Mouse (Mus musculus) G1E (cell line): ENCODE data around the gene Akt1s1. TPM values are rescaled to one million over a fixed set of nuclear protein-coding genes. Genes with fewer than 3 reads are reported as not detected.
A peak's percentile ranks its signal among the peaks of the same experiment; 100 is the strongest.

Experiments used
- ATAC-seq: 2 replicates; pipeline ENCODE4 v1.8.0; 2016; ENCODE audit warnings: mild to moderate bottlenecking; ENCODE audit not compliant: insufficient number of reproducible peaks, poor library complexity, low FRiP score, severe bottlenecking; ENCODE audit errors: extremely low read depth
- DNase-seq: peaks from one replicate; pipeline ENCODE4 v3.0.0; 2012; ENCODE audit warnings: low spot score
- H3K27me3 ChIP-seq: 2 replicates; pipeline ENCODE4 v1.6.1; 2012; ENCODE audit warnings: mild to moderate bottlenecking, low read length, inconsistent platforms; ENCODE audit not compliant: insufficient read depth
- H3K36me3 ChIP-seq: replicated peaks from 2 replicates; pipeline ENCODE3; 2012; ENCODE audit warnings: mild to moderate bottlenecking, inconsistent platforms
- H3K4me1 ChIP-seq: 2 replicates; pipeline ENCODE4 v1.6.1; 2012; ENCODE audit warnings: low read depth, low read length, inconsistent platforms, mixed read lengths; ENCODE audit not compliant: insufficient read depth
- H3K4me3 ChIP-seq: 2 replicates; pipeline ENCODE4 v1.5.1; 2012; ENCODE audit warnings: low read depth, mild to moderate bottlenecking, inconsistent platforms, low read length, moderate library complexity, mixed read lengths
- H3K9me3 ChIP-seq: replicated peaks from 2 replicates; pipeline ENCODE4 v1.6.1; 2012; ENCODE audit warnings: inconsistent platforms
- CTCF ChIP-seq: IDR thresholded peaks from 2 replicates; pipeline ENCODE4 v1.5.1; 2012; ENCODE audit warnings: low read depth, low read length, inconsistent platforms, mixed read lengths
- GATA1 ChIP-seq: IDR thresholded peaks from 2 replicates; pipeline ENCODE4 v1.6.1; 2012; ENCODE audit warnings: borderline replicate concordance, low read length, inconsistent platforms, mixed read lengths
- GATA2 ChIP-seq: IDR thresholded peaks from 2 replicates; pipeline ENCODE4 v1.6.1; 2012; ENCODE audit warnings: low read depth, low read length, inconsistent platforms, borderline replicate concordance
- POLR2AphosphoS5 ChIP-seq: IDR thresholded peaks from 2 replicates; pipeline ENCODE4 v1.6.1; 2012; ENCODE audit warnings: low read depth, low read length, inconsistent platforms; ENCODE audit not compliant: insufficient replicate concordance
- TAL1 ChIP-seq: conservative IDR thresholded peaks from 2 replicates; pipeline ENCODE4 v1.6.1; 2012; ENCODE audit warnings: low read depth, low read length, inconsistent platforms, mixed read lengths
- polyA plus RNA-seq: library from polyadenylated mRNA; stranded (reverse); fragments of >175 nt; gene quantifications from 2 replicates; pipeline ENCODE4 v1.2.3, GENCODE M21; 2012
- total RNA-seq, 2 experiments: library from RNA; stranded (forward) in 1 of 2; stranded (reverse) in 1 of 2; fragments of 200-1000 nt in 1 of 2; fragments of >200 nt in 1 of 2; fragmentation: Nextera tagmentation in 1 of 2; gene quantifications; 2 replicates each; pipeline ENCODE4 v1.2.3; 2014 to 2017

Akt1s1 gene
- total and polyA plus RNA-seq, 3 experiments, result 13.3 to 290 (median 23.7) TPM

DNA sequence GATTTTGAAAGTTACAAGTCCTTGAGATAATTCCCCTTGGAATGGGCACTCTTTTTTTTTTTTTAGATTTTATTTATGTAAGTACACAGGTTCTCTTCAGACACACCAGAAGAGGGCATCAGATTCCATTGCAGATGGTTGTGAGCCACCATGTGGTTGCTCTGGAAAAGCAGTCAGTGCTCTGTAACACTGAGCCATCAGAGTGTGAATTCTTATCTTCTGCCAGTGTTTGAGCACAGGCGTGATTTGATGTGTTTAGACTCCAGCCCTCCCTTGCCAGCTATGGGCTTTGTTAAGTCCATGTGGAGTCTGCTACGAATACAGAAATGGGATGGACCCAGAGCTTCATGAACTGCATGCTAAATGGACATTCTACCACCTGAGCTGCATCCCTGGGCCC lies 30.6 kb upstream of the Akt1s1 start:
- peaks cover 82% of the 10 kb centered on the region for H3K36me3 ChIP-seq
- peaks cover 68% of the 10 kb centered on the region for H3K4me1 ChIP-seq
- H3K27me3 ChIP-seq, result no peaks in the 10 kb centered on the region
- DNase-seq, result no peak
- TF ChIP-seq POLR2AphosphoS5, result no peak
- no peak for ATAC-seq
- no peaks in the 10 kb centered on the region for H3K9me3 ChIP-seq
- H3K4me3 ChIP-seq, result peak overlapping the region; percentile 88

DNA sequence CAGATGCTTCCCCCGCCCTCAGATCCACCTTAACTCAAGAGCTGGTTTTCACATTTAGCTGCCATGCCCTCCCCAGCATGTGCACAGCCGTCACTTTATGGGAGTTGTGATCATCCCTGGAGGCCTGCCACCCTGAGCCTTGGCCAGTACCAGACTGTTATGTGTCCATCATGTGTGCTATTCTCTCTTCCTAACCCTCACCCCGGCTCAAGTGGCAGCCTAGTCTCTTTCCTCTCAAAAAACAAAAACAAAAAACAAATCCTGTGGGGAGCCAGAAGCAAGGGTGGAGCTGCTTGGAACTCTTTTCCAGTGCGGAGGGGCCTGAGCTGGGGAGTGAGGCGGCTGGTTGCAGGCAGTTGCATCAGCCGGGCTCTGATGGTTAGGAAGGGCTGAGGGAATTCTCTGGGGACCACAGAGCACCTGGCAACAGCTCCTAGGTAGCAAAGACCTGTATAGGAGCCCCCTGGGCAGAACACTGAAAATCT lies 30.0 kb upstream of the Akt1s1 start:
- no peak for TF ChIP-seq POLR2AphosphoS5
- no peak for TF ChIP-seq TAL1
- no peak for TF ChIP-seq CTCF
- TF ChIP-seq GATA1, result no peak
- H3K36me3 ChIP-seq, result peaks cover 82% of the 10 kb centered on the region
- ATAC-seq (no peak), DNase-seq (peak; percentile 56)
- no peaks in the 10 kb centered on the region for H3K27me3 ChIP-seq
- peak overlapping the region; percentile 88 for H3K4me3 ChIP-seq
- peaks cover 74% of the 10 kb centered on the region for H3K4me1 ChIP-seq
- H3K9me3 ChIP-seq, result no peaks in the 10 kb centered on the region

DNA sequence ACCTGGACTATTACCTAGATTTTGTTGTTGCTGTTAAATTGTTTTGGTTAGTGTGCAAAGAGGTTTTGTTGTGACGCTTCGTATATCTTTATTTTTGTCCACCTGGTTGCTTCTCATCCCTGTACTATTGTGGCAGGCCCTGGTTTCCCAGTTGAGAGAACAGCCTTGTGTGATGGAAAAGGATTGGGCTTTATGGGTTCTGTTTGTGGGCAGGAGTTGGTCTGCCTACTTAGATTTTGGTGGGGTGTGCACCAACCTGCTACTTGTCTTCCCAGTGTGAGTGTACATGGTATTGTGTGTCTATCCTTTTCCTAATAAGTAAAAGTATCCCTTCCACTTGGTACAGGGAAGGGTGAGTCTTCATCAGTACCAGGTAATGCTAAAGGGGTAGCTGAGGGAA lies 29.4 kb upstream of the Akt1s1 start:
- ATAC-seq (no peak), DNase-seq (no peak)
- TF ChIP-seq GATA2 (no peak), TAL1 (no peak), GATA1 (no peak), POLR2AphosphoS5 (no peak), CTCF (no peak)
- Histone ChIP-seq H3K36me3 (peaks cover 82% of the 10 kb centered on the region), H3K4me1 (peaks cover 75% of the 10 kb centered on the region), H3K9me3 (no peaks in the 10 kb centered on the region), H3K27me3 (no peaks in the 10 kb centered on the region), H3K4me3 (peak overlapping the region; percentile 88)

DNA sequence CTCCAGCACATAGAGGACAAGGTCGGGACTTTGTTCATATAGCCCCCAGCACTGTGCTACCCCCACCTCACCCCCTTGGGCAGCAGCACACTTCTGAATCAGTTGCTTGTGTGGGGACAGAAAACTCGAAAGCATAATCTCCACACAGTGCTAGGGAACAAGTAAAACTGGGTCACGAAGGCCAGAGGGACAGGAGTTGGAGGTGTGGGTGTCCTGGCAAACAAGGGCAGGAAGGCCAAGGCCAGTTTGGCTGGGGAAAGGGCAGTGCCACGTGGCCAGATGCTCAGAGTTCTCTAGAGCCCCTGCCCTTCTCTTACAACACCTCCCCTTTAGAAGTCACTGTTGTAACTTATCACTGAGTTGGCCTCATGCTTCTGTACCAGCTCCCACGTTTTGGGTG lies 28.9 kb upstream of the Akt1s1 start:
- ATAC-seq (no peak), DNase-seq (no peak)
- no peak for TF ChIP-seq GATA2
- TF ChIP-seq POLR2AphosphoS5, result no peak
- no peak for TF ChIP-seq GATA1
- no peak for TF ChIP-seq TAL1
- peaks cover 82% of the 10 kb centered on the region for H3K36me3 ChIP-seq
- peaks cover 75% of the 10 kb centered on the region for H3K4me1 ChIP-seq
- peak overlapping the region; percentile 88; the same call in 1 of the 2 replicates for H3K4me3 ChIP-seq
- no peaks in the 10 kb centered on the region for H3K9me3 ChIP-seq
- H3K27me3 ChIP-seq, result no peaks in the 10 kb centered on the region

DNA sequence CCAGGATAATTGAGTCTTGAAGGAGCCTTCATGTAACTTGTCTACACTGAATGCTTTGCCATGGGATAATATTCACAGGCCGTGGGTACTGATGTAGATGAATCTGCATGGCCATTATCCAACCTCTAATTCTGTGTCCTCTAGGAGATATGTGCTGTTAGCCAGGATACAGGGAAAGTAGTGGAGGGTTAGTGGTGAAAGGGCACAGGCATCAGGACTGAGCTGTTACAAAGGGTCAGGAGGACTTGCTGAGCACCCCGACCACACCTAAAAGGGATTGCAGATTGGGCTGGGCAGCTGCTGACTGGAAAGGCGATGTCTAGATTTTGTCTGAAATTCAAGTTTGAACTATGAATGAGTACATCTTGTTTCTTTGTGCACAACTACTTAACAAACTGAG lies 28.3 kb upstream of the Akt1s1 start:
- DNase-seq (no peak), ATAC-seq (no peak)
- H3K4me3 ChIP-seq, result no peak overlapping the region; the same call in 1 of the 2 replicates
- H3K9me3 ChIP-seq, result no peaks in the 10 kb centered on the region
- H3K36me3 ChIP-seq, result peaks cover 85% of the 10 kb centered on the region
- H3K27me3 ChIP-seq, result no peaks in the 10 kb centered on the region
- TF ChIP-seq GATA1 (no peak), POLR2AphosphoS5 (no peak), TAL1 (no peak)
- H3K4me1 ChIP-seq, result peaks cover 76% of the 10 kb centered on the region

DNA sequence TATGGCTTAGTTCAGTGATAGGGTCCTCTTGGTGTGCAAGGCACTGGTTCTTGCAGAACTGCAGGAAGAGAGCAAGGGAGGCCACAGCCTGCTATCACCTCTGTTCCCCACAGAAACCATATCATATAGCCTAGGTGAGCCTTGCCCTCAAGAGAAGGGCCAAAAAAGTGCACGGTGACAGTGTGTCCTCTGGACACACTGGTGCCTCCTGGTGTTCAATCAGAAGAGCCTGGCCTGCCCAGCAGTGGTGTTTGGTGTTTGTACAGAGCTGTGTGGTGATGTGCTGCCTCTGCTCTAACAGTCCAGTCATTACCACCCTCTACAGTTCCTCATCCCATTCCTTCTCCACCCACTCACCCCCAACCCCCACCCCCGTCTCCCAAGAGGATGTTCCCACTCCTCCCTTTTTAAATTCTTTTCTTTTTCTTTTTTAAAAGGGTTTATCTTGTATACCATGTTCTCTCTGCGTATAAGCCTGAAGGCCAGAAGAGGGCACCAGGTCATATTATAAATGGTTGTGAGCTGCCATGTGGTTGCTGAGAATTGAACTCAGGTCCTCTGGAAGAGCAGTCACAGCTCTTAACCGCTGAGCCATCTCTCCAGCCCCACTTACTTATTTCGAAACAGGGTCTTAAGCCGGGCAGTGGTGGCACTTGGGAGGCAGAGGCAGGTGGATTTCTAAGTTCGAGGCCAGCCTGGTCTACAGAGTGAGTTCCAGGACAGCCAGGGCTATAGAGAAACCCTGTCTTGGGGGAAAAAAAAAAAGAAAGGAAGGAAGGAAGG lies 26.9 kb upstream of the Akt1s1 start:
- Histone ChIP-seq H3K9me3 (no peaks in the 10 kb centered on the region), H3K36me3 (peaks cover 97% of the 10 kb centered on the region), H3K4me3 (no peak overlapping the region), H3K27me3 (no peaks in the 10 kb centered on the region), H3K4me1 (peaks cover 89% of the 10 kb centered on the region)
- ATAC-seq, result no peak
- TF ChIP-seq CTCF (no peak), GATA1 (no peak), TAL1 (no peak), GATA2 (no peak), POLR2AphosphoS5 (no peak)
- DNase-seq, result no peak
